Mouse (Mus musculus) spleen, postnatal 10 days (tissue): ENCODE measurements at regions not wholly inside any gene's neighbourhood (a gene's known extent, or its start where the extent isn't known, plus 50 kb on each side); places are given as distances from the start of the nearest gene placed in this dataset.
"Not testable (repeated sequence)": the region's sequence is repeated elsewhere in the genome, so short reads cannot be mapped to it uniquely, and the experiment has no call there.

Experiments used
- DNase-seq, 2 experiments: peaks; one replicate each; pipeline ENCODE4 v3.0.0; 2021 to 2022; ENCODE audit warnings: low spot score in 2 of 2

GRCm38 (mm10) chr17:48650556-48650955, 195.9 kb downstream of the Unc5cl start:
- DNase-seq, result no peak

- DNase-seq, result no peak
Observed at GRCm38 (mm10) chr17:48672749-48673148, 218.0 kb downstream of the Unc5cl start.

- DNase-seq, result no peak
Observed at GRCm38 (mm10) chr17:48678216-48678832, 223.6 kb downstream of the Unc5cl start.

GRCm38 (mm10) chr17:48680331-48680730, 225.6 kb downstream of the Unc5cl start:
- DNase-seq, result no peak

GRCm38 (mm10) chr17:48688944-48689343, 234.2 kb downstream of the Unc5cl start:
- no peak for DNase-seq

- no peak for DNase-seq
Observed at GRCm38 (mm10) chr17:48698456-48698855, 233.7 kb upstream of the Lrfn2 start.

- DNase-seq, result no peak
Observed at GRCm38 (mm10) chr17:48700591-48700990, 231.6 kb upstream of the Lrfn2 start.

- no peak for DNase-seq
Observed at GRCm38 (mm10) chr17:48720506-48720905, 211.7 kb upstream of the Lrfn2 start.

- no peak for DNase-seq
Observed at GRCm38 (mm10) chr17:48723286-48723685, 208.9 kb upstream of the Lrfn2 start.

GRCm38 (mm10) chr17:48724513-48725112, 207.6 kb upstream of the Lrfn2 start:
- no peak for DNase-seq

- no peak for DNase-seq
Observed at GRCm38 (mm10) chr17:48726460-48726859, 205.7 kb upstream of the Lrfn2 start.

- DNase-seq, result no peak
Observed at GRCm38 (mm10) chr17:48733801-48734200, 198.4 kb upstream of the Lrfn2 start.

- not testable (repeated sequence) for DNase-seq
Observed at GRCm38 (mm10) chr17:48737181-48737580, 195.0 kb upstream of the Lrfn2 start.

GRCm38 (mm10) chr17:48738708-48739107, 193.5 kb upstream of the Lrfn2 start:
- peak in 1 of 2 experiments; percentile 43 for DNase-seq

GRCm38 (mm10) chr17:48742769-48743405, 189.3 kb upstream of the Lrfn2 start:
- DNase-seq, result no peak

GRCm38 (mm10) chr17:48770099-48770498, 162.1 kb upstream of the Lrfn2 start:
- DNase-seq, result no peak

GRCm38 (mm10) chr17:48771721-48772320, 160.4 kb upstream of the Lrfn2 start:
- DNase-seq, result no peak

GRCm38 (mm10) chr17:48774172-48774890, 157.8 kb upstream of the Lrfn2 start:
- DNase-seq, result no peak

- no peak for DNase-seq
Observed at GRCm38 (mm10) chr17:48775479-48775878, 156.7 kb upstream of the Lrfn2 start.

- no peak for DNase-seq
Observed at GRCm38 (mm10) chr17:48776502-48776902, 155.7 kb upstream of the Lrfn2 start.

GRCm38 (mm10) chr17:48780217-48780616, 152.0 kb upstream of the Lrfn2 start:
- DNase-seq, result no peak

- no peak for DNase-seq
Observed at GRCm38 (mm10) chr17:48784417-48784816, 147.8 kb upstream of the Lrfn2 start.
